Mouse (Mus musculus) midbrain, embryonic 12.5 days (tissue): ENCODE results near the gene Klk6. TPM values are rescaled to one million over a fixed set of nuclear protein-coding genes. Genes with fewer than 3 reads are reported as not detected.

ENCODE experiments used
- ATAC-seq: fragments of 200-750 bp; cut with Nextera tagmentation; 2 replicates; pipeline ENCODE4 v1.8.0; 2017; ENCODE audit warnings: low read depth, moderate TSS enrichment, moderate library complexity; ENCODE audit not compliant: low FRiP score
- H3K27ac ChIP-seq: fragments of 300-500 bp; sonication (generic); replicated peaks from 2 replicates; pipeline ENCODE4 v1.5.1; 2016; ENCODE audit warnings: mild to moderate bottlenecking
- H3K27me3 ChIP-seq: fragments of 300-500 bp; sonication (generic); 2 replicates; pipeline ENCODE4 v1.6.1; 2016; ENCODE audit warnings: mild to moderate bottlenecking
- H3K36me3 ChIP-seq: fragments of 300-500 bp; sonication (generic); 2 replicates; pipeline ENCODE4 v1.6.1; 2016
- H3K4me1 ChIP-seq: fragments of 300-500 bp; sonication (generic); 2 replicates; pipeline ENCODE4 v1.6.1; 2016
- H3K4me2 ChIP-seq: fragments of 300-500 bp; sonication (generic); replicated peaks from 2 replicates; pipeline ENCODE4 v1.6.1; 2016; ENCODE audit warnings: mild to moderate bottlenecking, moderate library complexity
- H3K4me3 ChIP-seq: fragments of 300-500 bp; sonication (generic); 2 replicates; pipeline ENCODE4 v1.5.1; 2016; ENCODE audit warnings: mild to moderate bottlenecking
- H3K9ac ChIP-seq: fragments of 300-500 bp; sonication (generic); replicated peaks from 2 replicates; pipeline ENCODE4 v1.6.1; 2016; ENCODE audit warnings: mild to moderate bottlenecking, moderate library complexity
- H3K9me3 ChIP-seq: fragments of 300-500 bp; sonication (generic); 2 replicates; pipeline ENCODE4 v1.6.1; 2016; ENCODE audit warnings: mild to moderate bottlenecking
- WGBS: fragments of 180-500 bp; shearing (Covaris S2); methylation state at CpG from one replicate; pipeline ENCODE4 v1.1.7; 2016; 5-methylcytosine and 5-hydroxymethylcytosine counted together
- polyA plus RNA-seq: library from polyadenylated mRNA; unstranded; fragments of >200 nt; fragmentation: Nextera tagmentation; extraction: Ambion mirVana; gene quantifications from 2 replicates; pipeline ENCODE4 v1.2.1, GENCODE M21; 2016

The Klk6 gene
- polyA plus RNA-seq, 1 experiment from 2014 or later: not detected

- Histone ChIP-seq H3K4me1 (no peaks in the 10 kb centered on the region), H3K9ac (no peak overlapping the region), H3K4me3 (no peak overlapping the region), H3K4me2 (no peak overlapping the region), H3K36me3 (no peaks in the 10 kb centered on the region), H3K27me3 (no peaks in the 10 kb centered on the region), H3K9me3 (no peaks in the 10 kb centered on the region), H3K27ac (no peak overlapping the region)
- ATAC-seq: no peak
- 91% methylated on average over 8 of the region's 8 CpGs for WGBS
These were observed 4.7 kb downstream of the Klk6 start for GRCm38 (mm10) chr7:43829006-43829405.

GRCm38 (mm10) chr7:43841701-43842100 is 17.4 kb downstream of the Klk6 start, which contains the start of gene Klk5:
Gene Klk5 (plus strand): TSS chr7:43841971.
- WGBS: 80% methylated on average over 3 of the region's 3 CpGs
- Histone ChIP-seq H3K4me3 (no peak within 1 kb of the TSS), H3K4me1 (no peaks in the 10 kb centered on the region), H3K9me3 (no peaks in the 10 kb centered on the region), H3K27me3 (no peaks in the 10 kb centered on the region), H3K27ac (no peak within 1 kb of the TSS), H3K36me3 (no peaks in the 10 kb centered on the region), H3K4me2 (no peak within 1 kb of the TSS), H3K9ac (no peak within 1 kb of the TSS)
- no peak for ATAC-seq

GRCm38 (mm10) chr7:43843801-43844200 is 19.5 kb downstream of the Klk6 start:
- WGBS: 92% methylated on average over 4 of the region's 4 CpGs
- no peaks in the 10 kb centered on the region for H3K27me3 ChIP-seq
- H3K4me2 ChIP-seq: no peak overlapping the region
- H3K4me3 ChIP-seq: no peak overlapping the region
- no peaks in the 10 kb centered on the region for H3K4me1 ChIP-seq
- H3K36me3 ChIP-seq: no peaks in the 10 kb centered on the region
- H3K9ac ChIP-seq: no peak overlapping the region
- no peak overlapping the region for H3K27ac ChIP-seq
- no peak for ATAC-seq
- no peaks in the 10 kb centered on the region for H3K9me3 ChIP-seq

- no peak overlapping the region for H3K4me2 ChIP-seq
- H3K27me3 ChIP-seq: no peaks in the 10 kb centered on the region
- no peaks in the 10 kb centered on the region for H3K9me3 ChIP-seq
- H3K27ac ChIP-seq: no peak overlapping the region
- no peak overlapping the region for H3K9ac ChIP-seq
- WGBS: 91% methylated on average over 6 of the region's 6 CpGs
- H3K4me3 ChIP-seq: no peak overlapping the region
- H3K4me1 ChIP-seq: no peaks in the 10 kb centered on the region
- H3K36me3 ChIP-seq: no peaks in the 10 kb centered on the region
- ATAC-seq: no peak
These were observed 27.3 kb downstream of the Klk6 start for GRCm38 (mm10) chr7:43851616-43852015.

GRCm38 (mm10) chr7:43854642-43855380 is 30.5 kb downstream of the Klk6 start:
- Histone ChIP-seq H3K9me3 (no peaks in the 10 kb centered on the region), H3K4me3 (no peak overlapping the region), H3K4me2 (no peak overlapping the region), H3K36me3 (no peaks in the 10 kb centered on the region), H3K27ac (no peak overlapping the region), H3K9ac (no peak overlapping the region), H3K27me3 (no peaks in the 10 kb centered on the region), H3K4me1 (no peaks in the 10 kb centered on the region)
- WGBS: 87% methylated on average over 9 of the region's 9 CpGs
- ATAC-seq: no peak

- ATAC-seq: no peak
- Histone ChIP-seq H3K27me3 (no peaks in the 10 kb centered on the region), H3K9ac (no peak overlapping the region), H3K9me3 (no peaks in the 10 kb centered on the region), H3K4me1 (no peaks in the 10 kb centered on the region), H3K36me3 (no peaks in the 10 kb centered on the region), H3K27ac (no peak overlapping the region), H3K4me2 (no peak overlapping the region), H3K4me3 (no peak overlapping the region)
- WGBS: 80% methylated on average over 3 of the region's 3 CpGs
These were observed 31.4 kb downstream of the Klk6 start for GRCm38 (mm10) chr7:43855709-43856108.

GRCm38 (mm10) chr7:43856307-43856706 is 32.0 kb downstream of the Klk6 start:
- ATAC-seq: no peak
- WGBS: 80% methylated on average over 7 of the region's 7 CpGs
- no peaks in the 10 kb centered on the region for H3K36me3 ChIP-seq
- no peaks in the 10 kb centered on the region for H3K9me3 ChIP-seq
- H3K4me2 ChIP-seq: no peak overlapping the region
- no peak overlapping the region for H3K4me3 ChIP-seq
- no peaks in the 10 kb centered on the region for H3K27me3 ChIP-seq
- H3K27ac ChIP-seq: no peak overlapping the region
- no peak overlapping the region for H3K9ac ChIP-seq
- no peaks in the 10 kb centered on the region for H3K4me1 ChIP-seq

- Histone ChIP-seq H3K9me3 (no peaks in the 10 kb centered on the region), H3K9ac (no peak overlapping the region), H3K4me3 (no peak overlapping the region), H3K27ac (no peak overlapping the region), H3K4me2 (no peak overlapping the region), H3K36me3 (no peaks in the 10 kb centered on the region), H3K27me3 (no peaks in the 10 kb centered on the region), H3K4me1 (no peaks in the 10 kb centered on the region)
- WGBS: 92% methylated on average over 12 of the region's 12 CpGs
- ATAC-seq: no peak
These were observed 33.2 kb downstream of the Klk6 start for GRCm38 (mm10) chr7:43857501-43857900.

GRCm38 (mm10) chr7:43860411-43860810 is 36.1 kb downstream of the Klk6 start:
- 44% methylated on average over 8 of the region's 8 CpGs for WGBS
- Histone ChIP-seq H3K4me2 (no peak overlapping the region), H3K27ac (no peak overlapping the region), H3K27me3 (no peaks in the 10 kb centered on the region), H3K4me1 (no peaks in the 10 kb centered on the region), H3K36me3 (no peaks in the 10 kb centered on the region), H3K4me3 (no peak overlapping the region), H3K9me3 (no peaks in the 10 kb centered on the region), H3K9ac (no peak overlapping the region)
- no peak for ATAC-seq

- peak; percentile 66; the same call in 1 of the 2 replicates for ATAC-seq
- Histone ChIP-seq H3K9me3 (no peaks in the 10 kb centered on the region), H3K27ac (no peak overlapping the region), H3K27me3 (no peaks in the 10 kb centered on the region), H3K4me2 (no peak overlapping the region), H3K9ac (no peak overlapping the region), H3K4me1 (no peaks in the 10 kb centered on the region), H3K4me3 (no peak overlapping the region), H3K36me3 (no peaks in the 10 kb centered on the region)
- WGBS: 6% methylated on average over 10 of the region's 10 CpGs
These were observed 48.9 kb downstream of the Klk6 start for GRCm38 (mm10) chr7:43873237-43873636.

GRCm38 (mm10) chr7:43873674-43874073 is 49.4 kb downstream of the Klk6 start:
- no peak overlapping the region for H3K4me2 ChIP-seq
- 78% methylated on average over 3 of the region's 3 CpGs for WGBS
- no peak overlapping the region for H3K27ac ChIP-seq
- H3K9me3 ChIP-seq: no peaks in the 10 kb centered on the region
- no peak overlapping the region for H3K9ac ChIP-seq
- no peaks in the 10 kb centered on the region for H3K4me1 ChIP-seq
- 0 out of 2 replicates have a peak, but pooled peaks have one; percentile 27 for ATAC-seq
- H3K36me3 ChIP-seq: no peaks in the 10 kb centered on the region
- no peak overlapping the region for H3K4me3 ChIP-seq
- H3K27me3 ChIP-seq: no peaks in the 10 kb centered on the region

GRCm38 (mm10) chr7:43874868-43875375 is 50.6 kb downstream of the Klk6 start:
- 82% methylated on average over 6 of the region's 6 CpGs for WGBS

More at GRCm38 (mm10) chr7:43874868-43875375, 50.6 kb downstream of the Klk6 start:
- no peak overlapping the region for H3K4me2 ChIP-seq
- no peak overlapping the region for H3K9ac ChIP-seq
- H3K27me3 ChIP-seq: no peaks in the 10 kb centered on the region
- no peak overlapping the region for H3K27ac ChIP-seq
- no peak overlapping the region for H3K4me3 ChIP-seq
- no peaks in the 10 kb centered on the region for H3K9me3 ChIP-seq
- no peaks in the 10 kb centered on the region for H3K36me3 ChIP-seq
- no peaks in the 10 kb centered on the region for H3K4me1 ChIP-seq
- ATAC-seq: no peak
